Mouse (Mus musculus) natural killer cell, adult 2 months (primary cell): ENCODE data around the gene Cdca8.
"Not testable (repeated sequence)": the region's sequence is repeated elsewhere in the genome, so short reads cannot be mapped to it uniquely, and the experiment has no call there.

Experiments used
- DNase-seq, 2 experiments: peaks; one replicate each; pipeline ENCODE4 v3.0.0; 2022; ENCODE audit warnings: low spot score in 2 of 2

The Cdca8 gene

GRCm38 (mm10) chr4:124939211-124939610, at the start of gene Cdca8:
Gene Cdca8 (minus strand): TSS chr4:124939311.
- not testable (repeated sequence) for DNase-seq

- DNase-seq, result no peak
Observed at GRCm38 (mm10) chr4:124988382-124988781, 49.3 kb upstream of the Cdca8 start.

- DNase-seq, result no peak
Observed at GRCm38 (mm10) chr4:124987711-124988097, 48.6 kb upstream of the Cdca8 start.

- no peak for DNase-seq
Observed at GRCm38 (mm10) chr4:124986739-124987710, 47.9 kb upstream of the Cdca8 start.

- DNase-seq, result no peak
Observed at GRCm38 (mm10) chr4:124985671-124986602, 46.8 kb upstream of the Cdca8 start, which contains the start of gene Rspo1. Gene Rspo1 (plus strand): TSS chr4:124986430.

- no peak for DNase-seq
Observed at GRCm38 (mm10) chr4:124984871-124985670, 46.0 kb upstream of the Cdca8 start.

- no peak for DNase-seq
Observed at GRCm38 (mm10) chr4:124983893-124984526, 44.9 kb upstream of the Cdca8 start.

- no peak for DNase-seq
Observed at GRCm38 (mm10) chr4:124978201-124978600, 39.1 kb upstream of the Cdca8 start.

GRCm38 (mm10) chr4:124973296-124973695, 34.2 kb upstream of the Cdca8 start:
- DNase-seq, result no peak

GRCm38 (mm10) chr4:124972316-124972715, 33.2 kb upstream of the Cdca8 start:
- no peak for DNase-seq

GRCm38 (mm10) chr4:124971094-124971493, 32.0 kb upstream of the Cdca8 start:
- DNase-seq, result no peak

- DNase-seq, result no peak
Observed at GRCm38 (mm10) chr4:124970677-124971076, 31.6 kb upstream of the Cdca8 start.

- no peak for DNase-seq
Observed at GRCm38 (mm10) chr4:124970194-124970593, 31.1 kb upstream of the Cdca8 start.

- DNase-seq, result no peak
Observed at GRCm38 (mm10) chr4:124969219-124969848, 30.2 kb upstream of the Cdca8 start.

- DNase-seq, result no peak
Observed at GRCm38 (mm10) chr4:124968711-124969110, 29.6 kb upstream of the Cdca8 start.

- DNase-seq, result no peak
Observed at GRCm38 (mm10) chr4:124964912-124965599, 25.9 kb upstream of the Cdca8 start.

- DNase-seq, result no peak
Observed at GRCm38 (mm10) chr4:124962576-124962975, 23.5 kb upstream of the Cdca8 start.

- no peak for DNase-seq
Observed at GRCm38 (mm10) chr4:124960940-124961339, 21.8 kb upstream of the Cdca8 start.

GRCm38 (mm10) chr4:124959062-124959461, 20.0 kb upstream of the Cdca8 start:
- DNase-seq, result no peak

- DNase-seq, result no peak
Observed at GRCm38 (mm10) chr4:124957284-124957683, 18.2 kb upstream of the Cdca8 start.
